Mouse (Mus musculus): ENCODE results near the gene Mapkapk2.
"Not testable (repeated sequence)": the region's sequence is repeated elsewhere in the genome, so short reads cannot be mapped to it uniquely, and the experiment has no call there.

Gene Mapkapk2

DNA sequence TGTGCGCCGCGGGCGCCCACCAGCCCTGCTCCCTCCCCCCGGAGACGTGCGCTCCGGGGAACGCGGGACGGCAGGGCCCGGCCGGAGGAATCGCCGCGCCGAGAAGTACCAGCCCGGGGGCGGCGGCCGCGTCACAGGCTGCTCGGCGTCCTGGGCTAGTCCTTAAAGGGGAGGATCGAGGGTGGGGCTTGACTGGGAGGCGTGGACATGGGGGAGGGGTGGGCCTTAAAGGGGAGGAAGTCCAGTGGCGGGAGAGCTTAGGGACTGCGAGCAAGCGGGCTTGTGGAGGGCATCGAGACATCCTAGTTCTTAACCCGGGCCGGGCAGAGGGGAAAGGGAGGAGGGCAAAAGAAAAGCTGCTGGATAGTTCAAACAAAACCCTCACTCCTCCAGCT lies at the start of gene Mapkapk2:
Gene Mapkapk2, minus strand, starts transcription at position 127 of the 395 bp plus-strand sequence.
- peak; percentile 78 to 81 for DNase-seq (ENCODE audit: low spot score in 2 of 2)

DNA sequence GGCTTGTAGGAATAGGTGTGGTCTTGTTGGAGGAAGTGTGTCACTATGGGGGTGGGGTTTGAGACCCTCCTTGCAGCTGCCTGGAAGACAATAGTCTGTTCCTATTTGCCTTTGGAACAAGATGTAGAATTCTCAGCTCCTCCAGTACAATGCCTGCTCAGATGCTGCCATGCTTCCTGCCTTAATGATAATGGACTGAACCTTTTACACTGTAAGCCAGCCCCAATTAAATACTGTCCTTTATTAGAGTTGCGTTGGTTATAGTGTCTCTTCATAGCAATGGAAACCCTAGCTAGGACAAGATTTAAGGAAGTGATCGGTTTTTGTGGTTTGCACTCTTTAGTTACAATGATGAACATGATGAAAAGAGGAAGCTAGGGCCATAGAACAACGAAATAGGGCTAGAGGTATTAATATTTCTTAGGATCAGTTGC lies 48.6 kb upstream of the Mapkapk2 start:
- no peak for DNase-seq (ENCODE audit: low spot score in 2 of 2)

DNA sequence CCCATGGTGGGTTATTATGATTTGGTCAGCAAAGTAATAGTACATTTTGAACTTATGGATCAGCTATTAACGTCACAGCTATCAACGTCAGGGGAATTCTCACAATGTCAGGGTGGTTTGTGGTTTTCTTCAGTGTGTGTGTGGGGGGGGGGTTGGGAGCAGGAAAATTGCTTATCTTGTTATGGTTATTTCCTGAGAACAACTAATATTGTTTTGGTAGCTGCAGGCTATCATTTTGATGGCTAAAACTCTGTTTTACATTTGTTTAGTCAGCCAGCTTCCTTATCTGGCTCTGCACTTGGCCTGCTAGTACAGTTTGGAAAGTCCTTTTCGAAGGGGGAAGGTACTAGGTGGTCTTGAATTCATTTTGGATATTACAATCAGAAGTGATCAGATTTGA lies 47.6 kb upstream of the Mapkapk2 start:
- DNase-seq (ENCODE audit: low spot score in 2 of 2) = not testable (repeated sequence)

DNA sequence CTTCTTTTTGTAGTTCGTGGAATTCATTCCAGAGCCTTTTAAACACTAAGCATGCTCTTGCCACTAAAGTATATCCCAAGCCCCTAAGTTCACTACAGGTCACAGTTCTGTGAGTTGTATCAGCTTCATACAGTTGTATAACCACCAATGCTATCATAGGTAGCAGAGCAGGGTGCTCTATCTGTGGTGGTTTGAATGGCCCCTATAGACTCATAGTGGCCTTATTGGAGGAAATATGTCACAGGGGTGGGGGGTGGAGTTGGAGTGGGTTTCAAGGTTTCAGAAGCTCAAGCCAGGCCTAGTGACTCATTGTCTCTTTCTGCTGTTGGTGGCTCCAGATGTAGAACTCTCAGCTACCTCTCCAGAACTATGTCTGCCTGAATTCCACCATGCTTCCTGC lies 44.8 kb upstream of the Mapkapk2 start:
- DNase-seq (ENCODE audit: low spot score in 2 of 2) = no peak

DNA sequence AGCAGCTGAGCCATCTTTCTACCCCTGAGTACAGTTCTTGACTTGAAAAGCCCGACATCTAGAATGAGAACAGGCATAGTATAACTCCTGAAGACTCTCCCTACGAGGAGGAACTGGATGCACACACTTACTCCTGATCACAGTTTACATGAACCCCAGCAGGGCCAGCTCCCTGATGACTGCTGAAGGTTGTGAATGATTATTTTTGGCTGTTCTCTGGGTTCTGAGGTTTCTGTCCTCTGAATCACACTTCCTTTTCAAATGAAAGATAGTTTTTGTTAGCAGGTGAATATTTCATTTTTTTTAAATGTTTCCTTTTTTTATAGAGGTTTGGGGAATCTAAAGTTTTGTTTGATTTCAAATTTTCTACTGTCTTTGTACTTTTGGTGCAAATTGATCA lies 43.8 kb upstream of the Mapkapk2 start:
- DNase-seq (ENCODE audit: low spot score in 2 of 2) = no peak

DNA sequence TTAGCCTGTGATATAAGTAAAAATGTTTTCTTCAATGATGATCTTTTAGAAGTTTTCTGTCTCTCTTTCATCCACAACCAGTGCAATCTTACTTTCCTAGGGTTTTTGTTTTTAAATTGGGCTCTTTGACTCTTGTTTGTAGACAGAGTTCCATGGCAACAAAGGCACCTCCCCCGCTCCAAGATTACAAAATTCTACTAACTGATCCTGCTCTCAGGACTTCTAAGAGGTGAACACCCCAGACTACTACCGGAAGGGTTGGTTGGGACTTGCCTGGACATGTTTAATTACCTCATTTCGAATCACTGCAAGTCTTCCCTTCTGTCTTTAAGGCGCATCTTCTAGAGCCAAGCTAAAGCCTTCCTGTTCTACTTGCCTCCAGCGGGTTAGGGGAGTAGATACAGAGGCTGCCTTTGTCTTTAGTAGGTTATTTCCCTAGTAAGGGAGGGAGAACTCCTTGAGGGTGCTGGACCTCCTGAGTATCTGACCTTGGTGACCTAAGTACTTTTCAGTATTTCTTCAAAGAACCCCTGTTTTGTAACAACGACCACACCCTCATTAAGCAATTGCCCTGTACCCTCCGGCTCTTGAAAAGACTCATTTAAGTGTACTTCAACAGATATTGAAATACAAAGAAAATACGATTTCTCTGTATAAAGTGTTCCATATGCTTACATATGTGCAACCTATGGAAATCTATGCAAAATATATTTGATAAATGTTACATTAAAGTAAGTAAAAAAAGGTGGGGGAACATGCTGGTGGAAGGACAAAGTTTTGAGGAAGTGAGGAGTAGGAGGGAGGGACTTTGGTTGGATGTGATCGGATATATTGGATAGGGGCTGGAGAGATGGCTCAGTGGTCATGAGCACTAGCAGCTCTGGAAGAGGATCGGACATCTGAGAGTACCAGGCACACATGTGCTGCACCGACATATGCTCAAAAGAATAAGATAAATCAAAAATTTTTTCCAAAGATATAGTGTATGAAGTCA lies 41.8 kb upstream of the Mapkapk2 start:
- DNase-seq (ENCODE audit: low spot score in 2 of 2) = no peak

DNA sequence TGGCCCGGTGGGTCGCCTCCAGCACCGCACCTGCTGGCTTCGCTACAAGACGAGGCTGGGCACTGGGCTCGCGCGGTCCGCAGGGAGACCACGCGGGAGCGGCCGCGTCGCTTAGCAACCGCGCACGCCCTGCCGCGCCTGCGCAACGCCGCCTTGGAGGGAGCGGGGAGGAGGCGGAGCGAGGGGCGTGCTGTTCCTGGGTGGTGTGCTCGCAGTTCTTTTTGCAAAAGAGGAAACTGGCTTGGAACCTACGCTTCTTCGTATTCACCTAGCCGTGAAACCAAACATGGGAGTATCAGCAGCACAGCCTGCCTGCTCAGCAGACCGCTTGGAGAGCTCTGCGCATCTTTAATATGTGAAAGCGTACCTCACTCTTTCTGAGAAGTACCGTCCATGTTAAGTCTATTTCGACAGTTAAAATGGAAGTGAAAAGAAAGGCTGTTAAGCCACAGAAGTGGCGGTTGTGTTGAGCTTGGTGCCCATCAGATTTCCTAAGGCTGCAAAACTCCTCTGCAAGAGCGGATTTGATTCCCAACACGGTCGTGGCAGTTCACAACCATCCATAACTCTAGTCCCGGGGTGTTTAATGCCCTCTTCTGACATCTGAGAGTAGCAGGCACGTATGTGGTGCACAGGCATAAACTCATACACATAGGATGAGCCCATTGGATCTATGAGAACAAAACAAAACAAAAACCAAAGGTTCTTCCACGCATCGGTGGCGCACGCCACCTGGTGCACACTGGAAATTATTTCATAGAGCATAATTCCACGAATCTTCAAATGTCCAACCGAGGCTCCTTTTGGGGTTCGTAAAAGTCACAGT lies 40.8 kb upstream of the Mapkapk2 start, which contains the start of gene Dyrk3:
Gene Dyrk3, minus strand, starts transcription at position 150 of the 826 bp plus-strand sequence.
- peak; percentile 85 to 89 for DNase-seq (ENCODE audit: low spot score in 2 of 2)

DNA sequence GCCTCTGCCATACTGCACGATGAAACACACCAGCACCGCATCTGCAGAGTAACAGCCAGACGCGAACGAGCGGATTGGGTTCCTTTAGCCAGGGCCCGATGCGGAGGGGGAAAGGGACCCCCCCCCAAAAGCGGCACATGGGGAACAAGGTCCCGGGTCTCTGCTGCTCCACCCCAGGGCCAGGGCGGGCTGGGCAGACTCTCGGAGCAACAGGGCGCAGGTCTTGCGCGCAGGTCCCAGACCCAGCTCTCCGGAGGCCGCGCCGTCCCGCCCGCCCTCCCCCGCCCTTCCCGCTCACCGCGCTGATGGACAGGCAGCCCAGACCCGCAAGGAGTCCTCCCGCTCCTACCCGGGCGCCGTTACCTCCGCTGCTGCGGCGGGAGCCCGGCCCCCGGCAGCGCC lies 40.1 kb upstream of the Mapkapk2 start:
- DNase-seq (ENCODE audit: low spot score in 2 of 2) = no peak

DNA sequence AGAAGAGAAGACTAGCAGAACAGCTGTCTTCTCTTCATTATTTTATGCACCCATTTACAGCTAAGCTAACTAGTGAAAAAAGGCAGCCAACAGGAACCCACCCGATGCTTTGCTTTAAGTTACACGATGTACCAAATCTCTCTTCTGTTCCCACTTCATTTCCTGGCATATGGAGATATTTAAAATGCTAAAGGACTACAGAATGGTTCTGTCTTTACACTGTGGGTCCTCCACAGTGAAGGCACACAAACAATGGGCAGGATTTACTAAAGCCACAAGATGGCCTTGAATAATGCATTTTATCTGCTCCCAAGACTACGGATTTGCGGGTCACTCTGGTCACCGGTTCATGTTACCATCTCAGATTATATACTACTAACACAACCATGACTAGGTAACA lies 39.5 kb upstream of the Mapkapk2 start:
- DNase-seq (ENCODE audit: low spot score in 2 of 2) = no peak

DNA sequence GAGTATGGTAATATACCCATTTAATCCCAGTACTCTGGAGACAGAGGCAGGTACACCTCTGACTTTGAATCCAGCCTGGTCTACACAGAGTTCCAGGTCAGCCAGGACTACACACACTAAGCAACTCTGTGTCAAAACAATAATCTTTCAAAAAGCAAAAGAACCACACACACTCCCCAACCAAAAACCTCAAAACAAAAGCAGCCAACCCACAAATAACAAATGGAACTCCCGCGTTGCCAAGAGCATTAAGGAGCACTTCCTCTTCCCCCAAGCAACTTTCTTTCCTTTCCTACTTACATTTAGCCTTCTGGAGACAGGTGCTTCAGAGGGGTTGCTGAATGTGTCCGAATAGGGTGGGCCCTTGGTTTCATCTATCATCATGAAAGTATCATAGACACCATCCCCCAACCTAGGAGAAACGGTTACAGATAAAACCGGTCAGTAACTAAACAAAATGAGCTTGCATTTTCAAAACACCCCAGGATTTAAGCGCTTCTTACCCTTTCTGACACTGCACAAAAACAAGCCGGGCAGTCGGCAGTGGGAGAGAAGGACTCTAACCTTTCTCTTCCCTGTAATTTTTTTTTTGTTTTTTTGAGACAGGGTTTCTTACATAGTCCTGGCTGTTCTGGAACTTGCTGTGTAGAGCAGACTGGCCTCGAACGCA lies 38.5 kb upstream of the Mapkapk2 start:
- DNase-seq (ENCODE audit: low spot score in 2 of 2) = no peak

DNA sequence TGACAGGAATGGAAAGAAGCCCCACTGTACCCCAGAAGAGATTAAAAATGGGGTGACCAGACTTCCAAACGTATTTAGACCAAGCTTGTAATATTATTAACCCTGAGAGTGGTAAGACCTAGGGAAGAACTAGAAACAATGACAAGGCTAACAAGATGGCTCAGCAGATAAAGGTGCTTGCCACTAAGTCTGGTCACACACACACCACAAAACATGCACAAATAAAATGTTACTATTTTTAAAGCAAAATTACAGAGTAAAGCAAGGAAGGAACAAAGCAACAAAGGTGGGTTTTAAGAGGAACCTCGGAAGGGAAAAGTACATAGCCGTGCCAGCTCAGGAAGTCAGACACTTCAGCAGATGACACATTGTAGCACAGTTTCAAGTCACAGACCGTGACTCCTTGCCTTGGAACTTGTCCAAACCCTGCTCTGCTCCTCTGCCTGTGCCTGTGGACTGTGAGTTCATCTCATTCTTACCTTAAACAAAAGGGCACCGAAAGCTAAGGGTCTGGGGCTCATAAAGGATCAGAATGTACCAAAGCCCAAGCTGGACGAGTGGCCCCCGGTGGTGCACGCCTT lies 37.4 kb upstream of the Mapkapk2 start:
- no peak for DNase-seq (ENCODE audit: low spot score in 2 of 2)

DNA sequence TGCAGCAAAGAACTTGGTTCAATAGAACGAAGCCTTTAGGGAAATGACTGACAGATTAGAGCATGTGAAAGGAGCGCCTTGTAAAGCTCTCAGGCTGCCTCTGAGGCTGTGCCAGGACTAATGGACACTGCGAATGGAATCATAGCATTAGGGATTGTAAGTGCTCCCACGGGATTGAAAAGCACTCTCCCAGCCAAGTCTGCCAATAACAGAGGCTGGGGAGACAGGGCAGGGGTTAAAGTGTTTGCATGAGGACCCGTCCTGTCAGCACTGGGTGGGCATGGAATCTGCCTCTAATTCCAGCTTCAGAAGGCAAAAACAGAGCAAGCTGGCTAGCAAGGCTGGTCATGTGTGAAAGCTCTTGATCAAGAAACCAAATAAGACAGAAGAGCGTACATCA lies 36.6 kb upstream of the Mapkapk2 start:
- DNase-seq (ENCODE audit: low spot score in 2 of 2) = no peak

DNA sequence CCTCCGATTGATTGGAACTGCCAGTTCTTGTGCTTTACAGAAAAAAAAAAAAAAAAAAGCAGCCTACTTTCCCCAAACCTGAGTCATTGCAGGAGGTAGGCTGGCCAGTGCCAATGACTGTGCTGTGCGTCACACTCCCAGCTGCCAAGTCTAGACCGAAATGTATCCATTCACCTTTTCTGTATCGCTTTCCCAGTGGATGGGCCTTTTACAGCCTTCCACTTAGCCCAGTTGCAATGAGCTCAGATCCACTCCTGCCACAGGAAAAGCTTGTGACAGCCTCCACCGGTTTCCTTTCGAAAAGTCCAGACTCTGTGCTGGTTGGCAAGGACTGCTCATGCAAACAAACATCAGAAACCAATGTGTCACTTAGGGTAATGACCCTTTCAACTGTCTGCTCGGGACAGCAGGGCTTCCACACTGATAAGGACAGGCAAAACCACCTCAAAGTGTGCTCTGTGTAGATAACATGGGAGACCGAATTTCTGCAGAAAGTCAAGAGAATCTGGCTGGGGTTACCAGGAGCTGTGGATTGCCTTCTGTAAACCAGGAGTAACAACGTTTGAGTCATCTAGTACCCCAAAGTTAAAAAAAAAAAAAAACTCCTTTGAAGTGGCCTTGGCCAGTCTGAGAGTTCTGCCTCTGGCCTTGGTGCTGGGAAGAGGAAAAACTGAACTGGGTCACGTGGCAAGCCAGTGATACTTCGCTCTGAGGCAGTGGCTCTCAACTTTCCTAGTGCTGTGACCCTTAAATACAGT lies 28.5 kb upstream of the Mapkapk2 start:
- peak; percentile 66 to 67 for DNase-seq (ENCODE audit: low spot score in 2 of 2)

DNA sequence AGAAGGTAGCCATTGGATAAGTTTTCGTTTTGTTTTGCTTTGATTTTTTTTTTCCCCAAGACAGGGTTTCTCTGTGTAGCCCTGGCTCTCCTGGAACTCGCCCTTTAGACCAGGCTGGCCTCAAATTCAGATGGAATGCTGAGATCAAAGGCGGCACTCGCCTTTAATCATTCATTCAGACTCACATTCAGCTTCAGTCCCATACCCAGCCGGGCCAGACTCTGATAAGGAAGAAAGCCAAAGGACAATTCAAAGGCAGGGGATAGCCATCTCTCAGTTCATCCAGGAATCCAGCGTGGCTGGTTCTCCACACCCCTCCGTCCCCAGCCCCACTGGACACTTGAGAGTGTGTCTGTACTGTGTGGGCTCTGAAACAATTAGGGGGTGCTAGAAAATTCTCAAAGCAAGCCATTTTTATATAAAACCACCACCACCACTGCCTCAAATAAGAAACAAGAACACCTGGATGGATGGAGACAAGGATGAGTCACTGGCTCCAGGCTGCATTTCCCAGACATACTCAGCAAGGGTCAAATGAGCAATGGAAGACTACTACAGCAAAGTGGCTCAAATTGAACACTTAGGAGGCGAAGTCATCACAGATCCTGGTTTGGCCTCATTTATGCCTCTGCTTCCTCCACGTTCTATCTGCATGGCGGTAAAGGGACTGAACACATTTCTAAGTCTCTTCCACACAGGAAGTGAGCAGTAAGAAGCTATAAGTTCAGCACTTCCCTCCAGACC lies 26.1 kb upstream of the Mapkapk2 start:
- DNase-seq (ENCODE audit: low spot score in 2 of 2) = no peak

DNA sequence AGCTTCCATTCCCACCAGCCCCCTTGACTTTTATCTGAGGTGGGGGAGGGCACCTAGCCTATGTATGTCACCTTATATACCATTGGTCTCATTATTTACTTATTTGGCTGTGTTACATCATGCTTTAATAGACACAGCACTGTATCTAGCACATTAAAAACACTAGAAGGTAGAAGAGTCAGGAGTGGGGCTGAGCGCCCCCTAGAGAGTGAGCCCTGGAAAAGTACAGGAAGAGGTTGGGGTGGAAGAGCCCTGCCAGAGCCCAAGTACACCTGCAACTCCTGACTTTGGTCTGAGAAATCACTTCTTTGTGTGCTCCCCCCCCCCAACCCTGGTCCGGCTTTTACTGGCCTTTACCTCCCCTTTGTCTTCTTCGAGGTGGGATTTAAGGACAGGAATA lies 24.4 kb upstream of the Mapkapk2 start:
- no peak for DNase-seq (ENCODE audit: low spot score in 2 of 2)

DNA sequence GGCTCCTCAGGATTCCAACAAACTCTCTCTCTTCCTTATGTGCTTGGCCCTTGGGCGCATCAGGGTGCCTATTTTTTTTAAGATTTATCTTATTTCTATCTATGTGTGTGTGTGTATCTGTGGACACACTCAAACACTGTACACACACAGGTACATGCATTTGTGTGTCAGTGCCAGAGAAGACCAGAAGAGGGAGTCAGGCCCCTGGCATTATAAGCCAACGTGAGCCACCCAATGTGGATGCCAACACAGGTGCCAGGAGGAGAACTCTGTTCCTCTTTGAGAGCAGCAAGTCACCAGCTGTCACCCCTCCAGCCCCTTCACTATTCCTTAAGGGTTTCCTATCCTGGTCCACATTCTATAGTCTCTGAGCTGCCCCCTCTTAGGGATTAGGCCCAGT lies 21.4 kb upstream of the Mapkapk2 start:
- no peak for DNase-seq (ENCODE audit: low spot score in 2 of 2)

DNA sequence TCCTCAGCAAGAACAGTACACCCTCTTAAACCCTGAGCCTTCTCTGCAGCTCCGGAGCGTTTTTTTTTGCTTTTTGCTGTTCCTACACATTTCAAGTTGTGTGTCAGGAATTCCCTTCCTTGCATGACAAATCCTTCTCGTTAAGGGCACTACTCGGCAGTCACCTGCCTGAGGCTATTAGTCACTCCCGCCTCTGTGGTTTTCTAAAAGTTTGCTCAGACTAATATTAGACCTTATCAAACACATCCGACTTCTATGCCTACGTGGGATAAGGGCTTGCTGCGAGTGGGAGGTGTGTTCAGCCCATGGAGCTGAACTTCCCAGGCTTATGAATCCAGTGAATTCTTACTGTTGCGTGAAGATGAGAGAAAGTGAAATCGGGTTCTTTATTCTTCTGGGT lies 20.9 kb upstream of the Mapkapk2 start:
- no peak for DNase-seq (ENCODE audit: low spot score in 2 of 2)

DNA sequence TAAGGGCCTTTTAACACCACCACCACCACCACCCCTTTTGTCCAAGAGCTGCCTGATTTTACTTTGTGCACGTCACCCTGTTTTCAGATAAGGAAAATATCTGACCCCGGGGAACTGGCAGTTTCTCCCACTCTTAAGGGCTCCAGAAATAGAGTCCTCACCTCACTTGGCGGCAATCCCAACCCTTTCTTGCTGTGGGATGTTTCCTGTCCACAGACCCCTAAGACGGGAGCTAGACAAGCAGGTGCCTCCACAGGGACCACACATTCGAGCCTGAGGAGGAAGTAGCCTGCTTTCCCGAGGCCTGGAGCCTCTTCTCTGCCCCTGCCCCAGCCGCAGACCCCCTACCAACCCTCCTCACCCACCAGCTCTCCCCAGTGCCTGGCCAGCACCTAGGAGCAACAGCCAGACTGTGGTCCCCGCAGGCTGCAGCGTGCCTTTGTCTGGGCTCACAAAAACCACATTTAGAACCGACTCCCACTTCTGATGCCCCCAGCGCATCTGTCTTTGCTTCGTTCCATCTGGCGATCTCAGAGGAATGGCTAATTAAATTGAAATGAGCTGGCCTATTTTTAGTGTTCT lies 18.9 kb upstream of the Mapkapk2 start:
- peak; percentile 77 to 80 for DNase-seq (ENCODE audit: low spot score in 2 of 2)

DNA sequence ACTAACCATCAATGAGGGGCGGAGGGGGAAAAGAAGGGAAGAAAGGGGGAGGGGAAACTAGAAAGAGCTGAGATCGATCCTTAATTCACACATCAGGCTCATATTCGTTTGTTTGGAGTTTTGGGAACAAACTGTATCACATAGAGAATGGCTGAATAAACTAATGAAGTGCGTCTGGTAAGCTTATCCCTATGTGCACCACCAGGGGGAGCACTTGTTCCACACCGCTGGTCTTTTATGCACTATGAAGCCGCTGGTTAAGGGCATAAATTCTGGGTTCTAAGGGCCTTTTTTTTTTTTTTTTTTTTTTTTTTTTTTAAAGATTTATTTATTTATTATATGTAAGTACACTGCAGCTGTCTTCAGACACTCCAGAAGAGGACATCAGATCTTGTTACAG lies 18.3 kb upstream of the Mapkapk2 start:
- DNase-seq (ENCODE audit: low spot score in 2 of 2) = no peak

DNA sequence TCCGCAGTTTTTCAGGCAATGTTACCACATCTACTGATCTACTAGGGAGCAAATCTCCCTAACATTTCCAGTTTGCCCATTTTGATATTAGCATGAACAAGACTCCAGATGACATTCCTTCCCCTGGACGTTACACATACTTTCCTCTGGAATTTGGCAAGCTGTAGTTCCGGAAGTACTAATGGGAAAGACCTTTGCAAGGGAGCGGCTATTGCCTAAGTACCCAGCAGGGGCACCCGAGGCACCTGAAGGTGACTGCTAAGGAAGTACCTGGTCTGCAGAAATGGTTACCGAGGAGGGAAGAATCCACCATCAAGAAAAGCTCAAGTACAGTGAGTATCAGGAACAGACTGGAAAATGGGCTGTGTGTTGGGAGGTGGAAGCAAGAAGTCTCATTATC lies 14.9 kb upstream of the Mapkapk2 start:
- no peak for DNase-seq (ENCODE audit: low spot score in 2 of 2)
